ENCODE assay signal across 18 mouse cellular contexts in the genomic region with DNA sequence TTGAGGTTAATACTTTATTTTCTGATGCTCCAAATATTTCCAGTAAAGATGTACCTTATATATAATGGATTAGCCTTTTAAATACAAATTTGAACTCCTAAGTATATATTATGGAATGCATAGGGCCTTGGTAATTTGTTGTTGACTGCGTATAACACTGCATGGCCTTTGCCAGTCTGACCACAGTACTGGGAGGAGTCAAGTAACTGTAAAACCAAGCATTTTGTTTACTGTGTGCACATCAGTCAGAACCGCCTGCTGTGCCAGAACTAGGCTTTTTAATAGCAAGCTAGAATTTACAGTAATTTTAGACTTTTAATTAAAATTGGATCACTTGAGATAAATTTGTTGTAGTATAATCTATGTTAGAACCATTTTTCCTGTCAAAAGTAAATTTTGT. TPM values are rescaled to one million over a fixed set of nuclear protein-coding genes. Genes with fewer than 3 reads are reported as not detected.
A peak's percentile ranks its signal among the peaks of the same experiment; 100 is the strongest.
DNase-seq lines count a peak whose midpoint lies in the region; ATAC-seq and TF ChIP-seq lines count a peak whose summit lies in the region.
"Had no signal": no experiment of that assay in that cellular context is flagged by ENCODE, and none has a peak within 500 bp of the region (broad histone marks: within the 10 kb centered on the region; RNA-seq: fewer than 3 reads in every experiment).

No protein-coding gene starts in this region.

- TF ChIP-seq CTCF in forebrain, postnatal 0 days (IDR thresholded peaks at IDR 0.05; ENCODE audit: low read depth): no peak
- TF ChIP-seq CTCF in lung, embryonic 14.5 days (IDR thresholded peaks at IDR 0.05; ENCODE audit: low read depth): no peak
- TF ChIP-seq CTCF in bone marrow macrophage, adult 2 months (IDR thresholded peaks at IDR 0.05; ENCODE audit: low read depth, low read length): no peak

- no peak overlapping the region for H3K27ac ChIP-seq in forebrain, postnatal 0 days (ENCODE audit: low read depth, low read length)
- no peak overlapping the region for H3K27ac ChIP-seq in forebrain, embryonic 11.5 days (ENCODE audit: low read depth, low read length)
- no peak overlapping the region for H3K27ac ChIP-seq in lung, embryonic 14.5 days (ENCODE audit: low read depth)
- peak overlapping the region; percentile 17; the same call in 1 of the 2 replicates for H3K27ac ChIP-seq in bone marrow macrophage, adult 2 months (ENCODE audit: insufficient read depth, low read depth, low read length)
- H3K27ac ChIP-seq in limb, embryonic 13.5 days: no peak overlapping the region
- no peak overlapping the region for H3K27ac ChIP-seq in liver, embryonic 12.5 days

- H3K36me3 ChIP-seq in forebrain, postnatal 0 days (ENCODE audit: insufficient read depth): no peaks in the 10 kb centered on the region; the same call in 1 of the 2 replicates
- H3K36me3 ChIP-seq in forebrain, embryonic 11.5 days (ENCODE audit: control insufficient read depth, insufficient read depth, low read length): no peaks in the 10 kb centered on the region
- H3K36me3 ChIP-seq in lung, embryonic 14.5 days (ENCODE audit: insufficient read depth): no peaks in the 10 kb centered on the region
- no peaks in the 10 kb centered on the region for H3K36me3 ChIP-seq in limb, embryonic 13.5 days
- no peaks in the 10 kb centered on the region for H3K36me3 ChIP-seq in liver, embryonic 12.5 days

- peak overlapping the region; percentile 21; the same call in 1 of the 2 replicates for H3K4me2 ChIP-seq in forebrain, postnatal 0 days (ENCODE audit: low read depth)
- no peak overlapping the region for H3K4me2 ChIP-seq in forebrain, embryonic 11.5 days (ENCODE audit: low read depth, low read length, severe bottlenecking)
- H3K4me2 ChIP-seq in lung, embryonic 14.5 days: peak overlapping the region; percentile 44; the same call in 1 of the 2 replicates
- peak overlapping the region; percentile 35; the same call in 1 of the 2 replicates for H3K4me2 ChIP-seq in limb, embryonic 13.5 days (replicated peaks)
- H3K4me2 ChIP-seq in liver, embryonic 12.5 days: no peak overlapping the region

- 57% methylated on average over 2 of the region's 2 CpGs for WGBS in forebrain, postnatal 0 days
- 83% methylated on average over 2 of the region's 2 CpGs for WGBS in forebrain, embryonic 11.5 days
- WGBS in lung, embryonic 14.5 days: 71% methylated on average over 2 of the region's 2 CpGs
- WGBS in limb, embryonic 13.5 days: 53% methylated on average over 2 of the region's 2 CpGs
- 69% methylated on average over 2 of the region's 2 CpGs for WGBS in liver, embryonic 12.5 days (ENCODE audit: insufficient replicate concordance)

- peaks cover 6% of the 10 kb centered on the region; the same call in 1 of the 2 replicates for H3K4me1 ChIP-seq in forebrain, postnatal 0 days (ENCODE audit: insufficient read depth)
- no peaks in the 10 kb centered on the region for H3K4me1 ChIP-seq in forebrain, embryonic 11.5 days (replicated peaks; ENCODE audit: control insufficient read depth, insufficient read depth, low read length)
- peaks cover 5% of the 10 kb centered on the region; the same call in 1 of the 2 replicates for H3K4me1 ChIP-seq in lung, embryonic 14.5 days (ENCODE audit: insufficient read depth)
- H3K4me1 ChIP-seq in bone marrow macrophage, adult 2 months (ENCODE audit: control insufficient read depth, insufficient read depth, low read length): peaks cover 14% of the 10 kb centered on the region
- peaks cover 18% of the 10 kb centered on the region for H3K4me1 ChIP-seq in limb, embryonic 13.5 days
- peaks cover 27% of the 10 kb centered on the region for H3K4me1 ChIP-seq in liver, embryonic 12.5 days

- no peak overlapping the region for H3K9ac ChIP-seq in forebrain, postnatal 0 days
- no peak overlapping the region for H3K9ac ChIP-seq in forebrain, embryonic 11.5 days (ENCODE audit: low read length)
- no peak overlapping the region for H3K9ac ChIP-seq in lung, embryonic 14.5 days
- H3K9ac ChIP-seq in limb, embryonic 13.5 days: no peak overlapping the region
- H3K9ac ChIP-seq in liver, embryonic 12.5 days: no peak overlapping the region
- H3K9ac ChIP-seq: liver, postnatal 0 days had no signal

- H3K4me3 ChIP-seq in forebrain, postnatal 0 days (ENCODE audit: low read depth, low read length): 0 out of 2 replicates have a peak overlapping the region, but pooled peaks have one; percentile 5
- no peak overlapping the region for H3K4me3 ChIP-seq in forebrain, embryonic 11.5 days (ENCODE audit: low read depth, low read length)
- no peak overlapping the region for H3K4me3 ChIP-seq in lung, embryonic 14.5 days (ENCODE audit: low read depth, low read length)
- H3K4me3 ChIP-seq in bone marrow macrophage, adult 2 months (ENCODE audit: insufficient read depth, low read length): peak overlapping the region; percentile 40
- no peak overlapping the region for H3K4me3 ChIP-seq in limb, embryonic 13.5 days
- H3K4me3 ChIP-seq in liver, embryonic 12.5 days: no peak overlapping the region

- intact Hi-C loops in left cerebral cortex, postnatal 25 days (cut with DNase I): loop anchor here (5.0 kb wide), 2 partner anchors 88 to 107 kb away; no protein-coding TSS in a partner anchor

- ATAC-seq in forebrain, postnatal 0 days: no peak
- ATAC-seq in forebrain, embryonic 11.5 days (replicated peaks; ENCODE audit: low FRiP score): no peak
- ATAC-seq in lung, embryonic 14.5 days (ENCODE audit: insufficient read depth): no peak
- ATAC-seq in limb, embryonic 13.5 days (ENCODE audit: low FRiP score, low read depth): no peak
- ATAC-seq in liver, embryonic 12.5 days: no peak
- ATAC-seq: forebrain, embryonic 16.5 days; intestine, embryonic 16.5 days; liver, postnatal 0 days had no signal

- DNase-seq in forebrain, postnatal 0 days: no peak
- no peak for DNase-seq in forebrain, embryonic 11.5 days (ENCODE audit: low spot score)
- no peak for DNase-seq in lung, embryonic 14.5 days
- DNase-seq in lung, postnatal 25 days (ENCODE audit: low spot score): no peak
- DNase-seq in left cerebral cortex, postnatal 25 days (ENCODE audit: low spot score in 2 of 2): no peak
- DNase-seq: adrenal gland, adult 2 months; cerebellum, adult 11-12 months; kidney, postnatal 25 days; liver, postnatal 0 days; lung, postnatal 4 days; right cerebral cortex, adult 18-20 months; spleen, adult 18-20 months; thymus, postnatal 36 days had no signal

- no peaks in the 10 kb centered on the region for H3K27me3 ChIP-seq in forebrain, postnatal 0 days (ENCODE audit: insufficient read depth, low read length)
- no peaks in the 10 kb centered on the region for H3K27me3 ChIP-seq in forebrain, embryonic 11.5 days (ENCODE audit: control insufficient read depth, insufficient read depth, low read length)
- no peaks in the 10 kb centered on the region for H3K27me3 ChIP-seq in lung, embryonic 14.5 days (ENCODE audit: insufficient read depth, low read length)
- no peaks in the 10 kb centered on the region for H3K27me3 ChIP-seq in limb, embryonic 13.5 days
- H3K27me3 ChIP-seq in liver, embryonic 12.5 days (replicated peaks): no peaks in the 10 kb centered on the region; the same call in 1 of the 2 replicates

- no peaks in the 10 kb centered on the region for H3K9me3 ChIP-seq in forebrain, postnatal 0 days (ENCODE audit: low read length)
- no peaks in the 10 kb centered on the region for H3K9me3 ChIP-seq in forebrain, embryonic 11.5 days (ENCODE audit: control insufficient read depth, low read length)
- no peaks in the 10 kb centered on the region for H3K9me3 ChIP-seq in lung, embryonic 14.5 days (ENCODE audit: low read depth, low read length)
- H3K9me3 ChIP-seq in limb, embryonic 13.5 days: no peaks in the 10 kb centered on the region
- no peaks in the 10 kb centered on the region for H3K9me3 ChIP-seq in liver, embryonic 12.5 days (replicated peaks)

- TF ChIP-seq POLR2A in bone marrow macrophage, adult 2 months (IDR thresholded peaks at IDR 0.05; ENCODE audit: borderline replicate concordance, low read depth, low read length): no peak

RNA-seq across cellular contexts. Expression of gene Spred1, which starts 3.7 kb away (rescaled TPM):
- 56.2 and 66.9 TPM in 2 replicates for total RNA-seq in forebrain, postnatal 0 days (2014; rRNA removed)
- polyA plus RNA-seq in forebrain, postnatal 0 days (2015; fragmentation: Nextera tagmentation; extraction: Ambion mirVana): 8.8 and 11.3 TPM in 2 replicates
- 20.8 and 21.8 TPM in 2 replicates for polyA plus RNA-seq in forebrain, embryonic 11.5 days (2014; fragmentation: Nextera tagmentation; extraction: Ambion mirVana)
- 33.6 and 33.7 TPM in 2 replicates for polyA plus RNA-seq in lung, embryonic 14.5 days (2014; fragmentation: Nextera tagmentation; extraction: Ambion mirVana)
- polyA plus RNA-seq in bone marrow macrophage, adult 2 months (2012; ENCODE audit: insufficient read depth, insufficient read length, missing spikeins): 53.4 and 59.1 TPM in 2 replicates
- 15.7 and 17.0 TPM in 2 replicates for polyA plus RNA-seq in limb, embryonic 13.5 days (2015; fragmentation: Nextera tagmentation; extraction: Ambion mirVana)
- polyA plus RNA-seq in liver, embryonic 12.5 days (2016; fragmentation: Nextera tagmentation; extraction: Ambion mirVana): 6.4 and 6.9 TPM in 2 replicates
- total RNA-seq in left cerebral cortex, postnatal 25 days (2021): 100 to 1,000 TPM; 142 to 168 TPM

Comparison
In these comparisons a context has a peak if more than half of its experiments do, and no peak if none do; other contexts are left out.
1. H3K4me2 ChIP-seq: peak in forebrain, postnatal 0 days (single experiment), lung, embryonic 14.5 days (single experiment) and limb, embryonic 13.5 days (single experiment); none in forebrain, embryonic 11.5 days (single experiment) and liver, embryonic 12.5 days (single experiment).
2. H3K4me3 ChIP-seq: peak in forebrain, postnatal 0 days (single experiment) and bone marrow macrophage, adult 2 months (single experiment); none in forebrain, embryonic 11.5 days (single experiment), lung, embryonic 14.5 days (single experiment), limb, embryonic 13.5 days (single experiment) and liver, embryonic 12.5 days (single experiment).